Mouse (Mus musculus): ENCODE measurements at regions not wholly inside any gene's neighbourhood (a gene's known extent, or its start where the extent isn't known, plus 50 kb on each side); places are given as distances from the start of the nearest gene placed in this dataset.

- Histone ChIP-seq H3K27ac (ENCODE audit: low read depth, low read length) (no peak overlapping the region), H3K36me3 (ENCODE audit: insufficient read depth) (no peaks in the 10 kb centered on the region), H3K4me1 (ENCODE audit: insufficient read depth) (no peaks in the 10 kb centered on the region), H3K4me2 (ENCODE audit: low read depth) (no peak overlapping the region), H3K9me3 (ENCODE audit: low read length) (no peaks in the 10 kb centered on the region), H3K9ac (no peak overlapping the region), H3K27me3 (ENCODE audit: insufficient read depth, low read length) (no peaks in the 10 kb centered on the region), H3K4me3 (ENCODE audit: low read depth, low read length) (no peak overlapping the region)
- WGBS = 78% methylated on average over 7 of the region's 7 CpGs
- no peak for DNase-seq
- TF ChIP-seq CTCF (IDR thresholded peaks at IDR 0.05; ENCODE audit: low read depth) = no peak
- no peak for ATAC-seq
Measured at GRCm38 (mm10) chr19:32903454-32904108, 146.3 kb downstream of the Pten start.

GRCm38 (mm10) chr19:32904517-32904916 lies 147.2 kb downstream of the Pten start:
- no peak for DNase-seq
- H3K27me3 ChIP-seq (ENCODE audit: insufficient read depth, low read length) = no peaks in the 10 kb centered on the region
- H3K4me2 ChIP-seq (ENCODE audit: low read depth) = no peak overlapping the region
- no peaks in the 10 kb centered on the region for H3K36me3 ChIP-seq (ENCODE audit: insufficient read depth)
- H3K9me3 ChIP-seq (ENCODE audit: low read length) = no peaks in the 10 kb centered on the region
- no peak for TF ChIP-seq CTCF (IDR thresholded peaks at IDR 0.05; ENCODE audit: low read depth)
- ATAC-seq = no peak
- no peak overlapping the region for H3K4me3 ChIP-seq (ENCODE audit: low read depth, low read length)
- H3K9ac ChIP-seq = no peak overlapping the region
- 48% methylated on average over 7 of the region's 7 CpGs for WGBS
- H3K4me1 ChIP-seq (ENCODE audit: insufficient read depth) = no peaks in the 10 kb centered on the region
- no peak overlapping the region for H3K27ac ChIP-seq (ENCODE audit: low read depth, low read length)

- DNase-seq (no peak), ATAC-seq (no peak)
- Histone ChIP-seq H3K36me3 (ENCODE audit: insufficient read depth) (no peaks in the 10 kb centered on the region), H3K9ac (no peak overlapping the region), H3K4me3 (ENCODE audit: low read depth, low read length) (no peak overlapping the region), H3K9me3 (ENCODE audit: low read length) (no peaks in the 10 kb centered on the region), H3K4me1 (ENCODE audit: insufficient read depth) (no peaks in the 10 kb centered on the region), H3K4me2 (ENCODE audit: low read depth) (no peak overlapping the region), H3K27me3 (ENCODE audit: insufficient read depth, low read length) (no peaks in the 10 kb centered on the region), H3K27ac (ENCODE audit: low read depth, low read length) (no peak overlapping the region)
- WGBS = 76% methylated on average over 8 of the region's 8 CpGs
- TF ChIP-seq CTCF (IDR thresholded peaks at IDR 0.05; ENCODE audit: low read depth) = no peak
Measured at GRCm38 (mm10) chr19:32905901-32906431, 148.7 kb downstream of the Pten start.

DNA sequence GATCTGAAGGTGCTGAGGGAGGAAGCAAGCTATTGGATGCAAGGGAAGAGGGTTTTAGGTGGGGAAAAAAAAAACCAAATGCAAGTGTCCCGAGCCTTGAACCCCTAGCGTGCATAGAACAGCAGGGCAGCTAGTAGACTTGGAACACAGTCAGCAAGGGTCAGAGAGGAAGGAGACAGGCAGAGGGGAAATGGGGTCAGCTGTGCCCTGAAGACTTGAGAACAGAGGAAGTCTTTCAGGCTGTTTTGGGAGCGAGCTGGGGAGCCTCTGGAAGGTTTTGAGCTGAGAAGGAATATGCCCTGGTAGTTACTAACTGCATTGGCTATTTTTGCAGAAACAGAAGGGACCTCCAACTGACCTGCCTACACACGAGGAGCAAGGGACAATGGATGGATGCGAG lies 149.5 kb downstream of the Pten start:
- no peak for DNase-seq
- ATAC-seq = no peak
- H3K27me3 ChIP-seq (ENCODE audit: insufficient read depth, low read length) = no peaks in the 10 kb centered on the region
- no peak overlapping the region for H3K9ac ChIP-seq
- 75% methylated on average over 5 of the region's 5 CpGs for WGBS
- H3K4me1 ChIP-seq (ENCODE audit: insufficient read depth) = no peaks in the 10 kb centered on the region
- H3K27ac ChIP-seq (ENCODE audit: low read depth, low read length) = no peak overlapping the region
- no peak for TF ChIP-seq CTCF (IDR thresholded peaks at IDR 0.05; ENCODE audit: low read depth)
- H3K4me3 ChIP-seq (ENCODE audit: low read depth, low read length) = no peak overlapping the region
- no peak overlapping the region for H3K4me2 ChIP-seq (ENCODE audit: low read depth)
- H3K36me3 ChIP-seq (ENCODE audit: insufficient read depth) = no peaks in the 10 kb centered on the region
- no peaks in the 10 kb centered on the region for H3K9me3 ChIP-seq (ENCODE audit: low read length)

DNA sequence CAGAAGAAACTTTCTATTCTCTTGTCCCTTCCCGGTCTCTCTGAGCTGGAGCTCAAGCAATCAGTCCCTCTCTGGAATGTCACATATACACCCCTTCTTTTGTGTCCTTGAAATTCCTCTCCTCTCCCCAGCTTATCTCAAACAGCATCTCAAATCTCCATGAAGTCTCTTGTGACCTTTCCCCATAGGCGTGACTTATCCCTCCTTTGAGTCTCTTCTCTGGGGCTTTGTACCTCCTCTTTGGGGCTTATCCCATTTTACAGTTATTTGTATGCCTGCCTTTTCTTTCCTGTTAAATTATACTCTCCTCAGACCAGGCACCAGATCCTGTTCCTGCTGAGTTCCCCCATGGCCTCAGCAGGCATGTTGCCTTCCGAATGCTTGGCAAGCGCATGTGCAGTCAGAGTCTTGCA lies 152.8 kb downstream of the Pten start:
- Histone ChIP-seq H3K27ac (ENCODE audit: low read depth, low read length) (no peak overlapping the region), H3K4me2 (ENCODE audit: low read depth) (no peak overlapping the region), H3K27me3 (ENCODE audit: insufficient read depth, low read length) (no peaks in the 10 kb centered on the region), H3K36me3 (ENCODE audit: insufficient read depth) (no peaks in the 10 kb centered on the region), H3K9me3 (ENCODE audit: low read length) (no peaks in the 10 kb centered on the region), H3K4me3 (ENCODE audit: low read depth, low read length) (no peak overlapping the region), H3K9ac (no peak overlapping the region), H3K4me1 (ENCODE audit: insufficient read depth) (no peaks in the 10 kb centered on the region)
- WGBS = 54% methylated on average over 4 of the region's 4 CpGs
- DNase-seq (no peak), ATAC-seq (no peak)
- no peak for TF ChIP-seq CTCF (IDR thresholded peaks at IDR 0.05; ENCODE audit: low read depth)

- no peaks in the 10 kb centered on the region for H3K27me3 ChIP-seq (ENCODE audit: insufficient read depth, low read length)
- H3K4me2 ChIP-seq (ENCODE audit: low read depth) = no peak overlapping the region
- H3K9ac ChIP-seq = no peak overlapping the region
- no peak for DNase-seq
- H3K9me3 ChIP-seq (ENCODE audit: low read length) = no peaks in the 10 kb centered on the region
- no peak for ATAC-seq
- WGBS = 75% methylated on average over 3 of the region's 3 CpGs
- no peak overlapping the region for H3K27ac ChIP-seq (ENCODE audit: low read depth, low read length)
- no peak for TF ChIP-seq CTCF (IDR thresholded peaks at IDR 0.05; ENCODE audit: low read depth)
- H3K4me1 ChIP-seq (ENCODE audit: insufficient read depth) = no peaks in the 10 kb centered on the region
- no peaks in the 10 kb centered on the region for H3K36me3 ChIP-seq (ENCODE audit: insufficient read depth)
- H3K4me3 ChIP-seq (ENCODE audit: low read depth, low read length) = no peak overlapping the region
Measured at GRCm38 (mm10) chr19:32912323-32912722, 155.0 kb downstream of the Pten start.

DNA sequence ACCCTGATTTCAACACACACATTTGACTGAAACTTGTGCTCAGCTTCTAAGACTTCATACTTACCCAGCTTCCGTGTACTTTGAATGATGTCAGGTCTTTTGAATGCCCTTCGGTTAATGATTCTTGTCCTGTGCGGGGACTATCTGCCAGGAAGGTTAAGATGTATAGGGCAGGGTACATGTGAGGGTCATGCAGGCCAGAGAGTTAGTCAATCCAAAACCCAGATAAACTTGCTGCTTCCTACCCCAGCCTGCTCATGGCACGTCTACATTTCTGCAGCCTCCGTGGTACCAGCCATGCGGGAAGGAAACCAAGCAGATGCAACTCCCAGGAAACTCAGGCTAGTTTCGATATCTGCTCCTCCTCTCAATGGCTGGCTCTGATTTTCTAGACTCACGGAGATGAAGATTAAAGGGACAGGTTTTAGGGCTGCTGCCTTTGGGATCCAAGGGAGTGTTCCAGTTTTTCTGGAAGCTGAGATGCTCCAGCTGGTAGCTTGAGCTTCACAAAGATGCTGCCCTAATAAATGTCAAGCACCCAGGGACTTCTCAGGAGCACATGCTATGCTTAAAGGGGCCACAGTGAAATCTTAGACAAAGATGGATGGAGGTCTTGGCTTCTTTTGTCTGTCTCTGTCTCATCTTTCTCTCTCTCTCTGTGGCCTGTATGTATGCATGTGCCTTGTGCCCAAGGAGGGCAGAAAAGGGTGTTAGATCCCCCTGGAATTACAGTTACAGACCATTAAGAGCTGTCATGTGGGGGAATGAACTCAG lies 159.4 kb downstream of the Pten start:
- H3K4me3 ChIP-seq (ENCODE audit: low read depth, low read length) = no peak overlapping the region
- no peak for DNase-seq
- 94% methylated on average over 8 of the region's 8 CpGs for WGBS
- no peak for ATAC-seq
- no peak for TF ChIP-seq CTCF (IDR thresholded peaks at IDR 0.05; ENCODE audit: low read depth)
- no peaks in the 10 kb centered on the region for H3K36me3 ChIP-seq (ENCODE audit: insufficient read depth)
- no peaks in the 10 kb centered on the region for H3K4me1 ChIP-seq (ENCODE audit: insufficient read depth)
- no peak overlapping the region for H3K27ac ChIP-seq (ENCODE audit: low read depth, low read length)
- H3K4me2 ChIP-seq (ENCODE audit: low read depth) = no peak overlapping the region
- no peak overlapping the region for H3K9ac ChIP-seq
- no peaks in the 10 kb centered on the region for H3K9me3 ChIP-seq (ENCODE audit: low read length)
- no peaks in the 10 kb centered on the region for H3K27me3 ChIP-seq (ENCODE audit: insufficient read depth, low read length)

Data from forebrain, postnatal 0 days (tissue).